Mouse (Mus musculus): Measurements from ENCODE around the gene Cdk6. TPM values are rescaled to one million over a fixed set of nuclear protein-coding genes. Genes with fewer than 3 reads are reported as not detected.
"Not testable (repeated sequence)": the region's sequence is repeated elsewhere in the genome, so short reads cannot be mapped to it uniquely, and the experiment has no call there.

Cdk6 gene
- polyA plus RNA-seq, 1 experiment = 30.9 TPM

DNA sequence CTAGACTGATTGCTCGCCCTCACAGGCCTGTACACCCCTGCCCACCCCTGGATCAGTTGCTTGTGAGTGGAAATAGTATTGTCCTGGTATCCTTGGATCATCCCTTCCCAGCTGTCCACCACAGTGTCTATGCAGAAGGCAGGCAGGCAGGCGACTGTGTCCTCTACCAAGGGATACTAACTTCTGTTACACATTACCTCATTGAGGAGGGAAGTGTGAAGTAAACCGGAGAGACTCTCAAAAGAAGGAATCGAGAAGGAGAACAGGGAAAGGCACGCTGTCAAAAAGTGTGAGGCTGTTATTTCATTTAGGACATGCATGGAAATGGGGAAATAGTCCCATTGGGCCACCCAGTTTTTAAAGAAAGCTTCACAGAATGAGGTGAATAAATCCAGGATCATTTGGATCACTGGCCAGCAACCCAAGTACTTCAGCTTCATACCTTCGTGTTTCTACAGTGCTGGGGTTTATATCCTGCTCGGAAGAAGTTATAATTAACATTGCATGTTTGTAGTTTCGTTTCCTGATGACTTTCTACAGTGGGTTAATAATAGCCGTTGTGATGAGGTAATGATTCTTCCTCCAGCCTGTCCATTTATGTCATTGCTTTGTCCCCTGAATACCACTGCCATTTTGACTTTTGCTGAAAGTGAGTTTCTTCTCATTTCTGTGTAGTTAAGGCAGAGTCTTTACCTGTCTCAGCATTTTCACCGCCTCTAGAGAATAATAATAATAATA is 79.0 kb downstream of the Cdk6 start:
- Histone ChIP-seq H3K79me3 (ENCODE audit: low read depth) (peaks cover 16% of the 10 kb centered on the region), H3K36me3 (ENCODE audit: control insufficient read depth, insufficient read depth) (peaks cover 10% of the 10 kb centered on the region), H3K4me3 (ENCODE audit: insufficient read depth, poor library complexity, severe bottlenecking) (no peak overlapping the region), H3ac (ENCODE audit: control insufficient read depth, insufficient read length, low read depth) (no peak overlapping the region), H3K79me2 (ENCODE audit: control insufficient read depth, insufficient read depth) (peaks cover 49% of the 10 kb centered on the region), H3K27me3 (ENCODE audit: control insufficient read depth, insufficient read depth, insufficient read length) (no peaks in the 10 kb centered on the region)
- TF ChIP-seq USF1 (IDR thresholded peaks at IDR 0.05; ENCODE audit: low read depth) (no peak), CEBPB (IDR thresholded peaks at IDR 0.05; ENCODE audit: low read depth) (no peak), CTCF (IDR thresholded peaks at IDR 0.05; ENCODE audit: control insufficient read depth, insufficient read depth, insufficient read length) (no peak), MAX (IDR thresholded peaks at IDR 0.05) (no peak), FOSL1 (IDR thresholded peaks at IDR 0.05; ENCODE audit: insufficient read depth, low read length, poor library complexity, severe bottlenecking) (no peak), MYOD1 (IDR thresholded peaks at IDR 0.05; ENCODE audit: control insufficient read depth, insufficient read length, low read depth) (no peak), MYOG (IDR thresholded peaks at IDR 0.05; ENCODE audit: control insufficient read depth, extremely low read depth, insufficient read length) (no peak)

DNA sequence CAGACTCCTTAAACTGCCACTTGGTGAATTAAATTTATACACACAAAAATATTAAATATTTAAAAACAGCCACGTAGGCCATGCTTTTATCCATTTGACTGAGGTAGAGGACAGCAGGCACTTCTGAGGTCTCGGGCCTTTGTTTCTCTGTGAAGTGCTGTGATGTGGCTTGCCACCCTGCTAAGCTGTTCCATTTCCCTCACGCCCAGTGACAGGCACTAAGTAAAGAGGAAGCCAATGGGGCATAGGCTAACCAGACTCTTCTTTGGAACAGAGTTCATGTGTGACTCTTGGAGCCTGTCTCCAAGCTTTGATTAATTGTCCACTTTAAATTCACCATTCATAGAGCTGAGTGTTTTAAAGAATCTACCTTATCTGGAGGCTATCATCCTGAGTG is 79.5 kb downstream of the Cdk6 start:
- TF ChIP-seq CTCF (IDR thresholded peaks at IDR 0.05; ENCODE audit: control insufficient read depth, insufficient read depth, insufficient read length) (no peak), MYOD1 (IDR thresholded peaks at IDR 0.05; ENCODE audit: control insufficient read depth, insufficient read length, low read depth) (no peak), MYOG (IDR thresholded peaks at IDR 0.05; ENCODE audit: control insufficient read depth, extremely low read depth, insufficient read length) (no peak), FOSL1 (IDR thresholded peaks at IDR 0.05; ENCODE audit: insufficient read depth, low read length, poor library complexity, severe bottlenecking) (no peak), MAX (IDR thresholded peaks at IDR 0.05) (no peak), USF1 (IDR thresholded peaks at IDR 0.05; ENCODE audit: low read depth) (no peak), CEBPB (IDR thresholded peaks at IDR 0.05; ENCODE audit: low read depth) (no peak)
- no peak overlapping the region for H3K4me3 ChIP-seq (ENCODE audit: insufficient read depth, poor library complexity, severe bottlenecking)
- peaks cover 14% of the 10 kb centered on the region for H3K79me3 ChIP-seq (ENCODE audit: low read depth)

DNA sequence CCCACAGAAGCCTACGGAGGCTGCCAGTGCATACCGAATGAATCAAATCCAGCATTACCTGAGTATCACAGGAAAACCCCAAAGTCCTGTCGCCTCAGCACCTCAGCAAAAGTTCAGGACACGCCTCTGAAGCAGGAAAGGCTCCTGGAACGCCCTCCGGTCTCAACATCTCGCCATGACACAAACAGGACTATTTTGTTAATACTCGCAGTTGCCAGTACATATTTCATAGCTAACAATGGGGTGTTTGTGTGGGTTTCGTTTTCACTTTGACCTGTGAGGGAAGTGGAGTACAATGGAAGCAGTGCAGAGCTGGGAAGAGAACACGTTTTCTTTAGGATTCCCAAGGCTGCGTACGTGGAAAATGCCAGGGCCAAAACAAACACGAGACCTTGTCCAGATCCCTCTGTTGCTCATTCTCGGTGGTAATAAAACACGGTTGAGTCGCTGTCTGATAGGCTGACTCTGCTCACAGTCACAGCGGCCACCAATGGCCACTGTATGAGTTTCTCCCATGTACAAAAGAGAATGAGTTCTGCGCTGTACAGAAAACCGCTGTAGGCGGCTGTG is 91.9 kb downstream of the Cdk6 start:
- Histone ChIP-seq H3K79me3 (ENCODE audit: low read depth) (peaks cover 14% of the 10 kb centered on the region), H3K36me3 (ENCODE audit: control insufficient read depth, insufficient read depth) (peaks cover 11% of the 10 kb centered on the region), H3K79me2 (ENCODE audit: control insufficient read depth, insufficient read depth) (peaks cover 15% of the 10 kb centered on the region)
- H3K4me3 ChIP-seq (ENCODE audit: insufficient read depth, poor library complexity, severe bottlenecking); H3ac ChIP-seq (ENCODE audit: control insufficient read depth, insufficient read length, low read depth); H3K27me3 ChIP-seq (ENCODE audit: control insufficient read depth, insufficient read depth, insufficient read length): not testable (repeated sequence)

More for the DNA sequence above, 79.5 kb downstream of the Cdk6 start:
- no peak overlapping the region for H3ac ChIP-seq (ENCODE audit: control insufficient read depth, insufficient read length, low read depth)
- peaks cover 46% of the 10 kb centered on the region for H3K79me2 ChIP-seq (ENCODE audit: control insufficient read depth, insufficient read depth)
- peaks cover 12% of the 10 kb centered on the region for H3K36me3 ChIP-seq (ENCODE audit: control insufficient read depth, insufficient read depth)
- H3K27me3 ChIP-seq (ENCODE audit: control insufficient read depth, insufficient read depth, insufficient read length) = no peaks in the 10 kb centered on the region

DNA sequence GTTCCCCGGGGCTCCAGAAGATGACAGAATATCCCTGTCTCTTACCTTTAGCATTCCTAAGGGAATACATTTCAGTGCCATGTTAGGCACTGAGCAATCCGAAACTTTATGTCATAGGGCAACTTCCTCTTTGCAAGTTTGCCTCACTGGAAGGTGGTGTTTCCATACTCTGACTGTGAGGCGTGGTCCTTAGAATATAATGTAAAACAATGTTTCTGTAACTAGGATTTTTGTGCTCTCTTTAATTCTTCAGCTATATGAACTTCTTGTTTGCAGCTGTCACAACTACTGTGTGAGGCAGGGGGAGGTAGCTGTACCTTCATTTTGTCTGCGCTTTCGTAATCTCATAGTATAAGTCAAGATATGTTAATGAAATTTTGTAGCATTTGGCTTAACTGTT is 92.8 kb downstream of the Cdk6 start:
- H3K36me3 ChIP-seq (ENCODE audit: control insufficient read depth, insufficient read depth); H3K4me3 ChIP-seq (ENCODE audit: insufficient read depth, poor library complexity, severe bottlenecking); H3K27me3 ChIP-seq (ENCODE audit: control insufficient read depth, insufficient read depth, insufficient read length); H3ac ChIP-seq (ENCODE audit: control insufficient read depth, insufficient read length, low read depth): not testable (repeated sequence)
- Histone ChIP-seq H3K79me2 (ENCODE audit: control insufficient read depth, insufficient read depth) (peaks cover 20% of the 10 kb centered on the region), H3K79me3 (ENCODE audit: low read depth) (peaks cover 14% of the 10 kb centered on the region)

DNA sequence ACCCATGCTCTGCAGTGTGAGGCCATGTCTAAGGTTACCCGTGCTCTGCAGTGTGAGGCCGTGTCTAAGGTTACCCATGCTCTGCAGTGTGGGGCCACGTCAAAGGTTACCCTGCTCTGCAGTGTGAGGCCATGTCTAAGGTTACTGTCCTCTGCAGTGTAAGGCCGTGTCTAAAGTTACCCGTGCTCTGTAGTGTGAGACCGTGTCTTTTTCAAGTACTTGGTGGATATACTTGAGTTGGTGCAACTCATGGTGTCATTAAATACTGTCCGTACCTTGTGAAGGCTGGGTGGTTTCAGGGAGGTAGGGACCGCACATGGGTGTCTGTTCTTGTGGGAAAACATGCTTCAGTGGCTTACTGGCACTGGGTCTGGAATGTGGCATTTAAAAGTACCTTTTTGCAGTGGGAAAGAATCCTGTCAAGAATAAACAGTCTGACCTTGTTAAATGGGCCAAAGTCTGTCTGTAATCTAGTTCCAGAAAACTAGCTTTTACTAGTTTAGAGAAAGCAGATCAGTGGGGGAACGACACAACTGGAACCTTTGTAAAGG is 97.2 kb downstream of the Cdk6 start:
- not testable (repeated sequence) for H3K27me3 ChIP-seq (ENCODE audit: control insufficient read depth, insufficient read depth, insufficient read length); H3K36me3 ChIP-seq (ENCODE audit: control insufficient read depth, insufficient read depth); H3K4me3 ChIP-seq (ENCODE audit: insufficient read depth, poor library complexity, severe bottlenecking); H3ac ChIP-seq (ENCODE audit: control insufficient read depth, insufficient read length, low read depth)
- Histone ChIP-seq H3K79me3 (ENCODE audit: low read depth) (peaks cover 12% of the 10 kb centered on the region), H3K79me2 (ENCODE audit: control insufficient read depth, insufficient read depth) (peaks cover 20% of the 10 kb centered on the region)

DNA sequence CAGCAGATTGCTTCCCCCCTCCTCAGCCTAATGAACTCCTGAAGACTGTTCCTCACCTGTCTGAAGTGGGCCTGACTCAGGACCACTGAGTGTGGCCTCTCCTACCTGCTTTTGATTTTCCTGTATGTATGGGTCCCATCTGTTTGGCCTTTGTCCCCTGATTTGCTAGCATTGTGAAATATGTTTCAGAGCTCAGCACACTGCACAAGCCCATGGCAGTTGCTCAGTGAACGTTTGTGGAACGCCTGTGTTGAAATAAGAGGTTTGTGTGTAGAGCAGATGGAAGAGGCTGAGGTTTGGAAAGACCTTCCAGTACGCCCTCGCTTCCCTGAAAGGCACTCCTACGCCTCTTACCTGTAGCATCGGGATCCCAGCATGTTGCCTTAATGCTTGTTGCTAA is 98.1 kb downstream of the Cdk6 start:
- not testable (repeated sequence) for H3ac ChIP-seq (ENCODE audit: control insufficient read depth, insufficient read length, low read depth); H3K27me3 ChIP-seq (ENCODE audit: control insufficient read depth, insufficient read depth, insufficient read length); H3K36me3 ChIP-seq (ENCODE audit: control insufficient read depth, insufficient read depth); H3K4me3 ChIP-seq (ENCODE audit: insufficient read depth, poor library complexity, severe bottlenecking)
- Histone ChIP-seq H3K79me2 (ENCODE audit: control insufficient read depth, insufficient read depth) (peaks cover 20% of the 10 kb centered on the region), H3K79me3 (ENCODE audit: low read depth) (peaks cover 12% of the 10 kb centered on the region)

DNA sequence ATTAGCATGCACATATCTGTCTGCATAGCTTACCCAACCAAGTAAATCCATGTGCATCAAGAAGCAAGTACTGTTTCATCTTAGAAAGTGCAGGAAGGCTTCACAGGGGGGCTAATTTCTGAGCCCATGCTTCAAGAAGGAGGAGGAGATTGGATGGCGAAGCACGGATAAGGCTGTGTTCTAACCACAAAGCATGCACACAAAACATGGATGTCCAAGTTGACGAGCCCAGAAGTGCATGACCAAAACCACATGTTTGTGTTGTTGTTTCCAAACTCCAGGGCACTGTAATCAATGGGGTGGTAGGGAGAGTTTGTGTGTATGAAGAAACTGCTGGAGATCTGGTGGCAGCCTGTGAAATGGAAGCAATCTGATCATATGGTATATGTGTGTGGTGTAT is 101.2 kb downstream of the Cdk6 start:
- not testable (repeated sequence) for H3K27me3 ChIP-seq (ENCODE audit: control insufficient read depth, insufficient read depth, insufficient read length); H3ac ChIP-seq (ENCODE audit: control insufficient read depth, insufficient read length, low read depth); H3K4me3 ChIP-seq (ENCODE audit: insufficient read depth, poor library complexity, severe bottlenecking); H3K79me3 ChIP-seq (ENCODE audit: low read depth); H3K36me3 ChIP-seq (ENCODE audit: control insufficient read depth, insufficient read depth)
- H3K79me2 ChIP-seq (ENCODE audit: control insufficient read depth, insufficient read depth) = peaks cover 12% of the 10 kb centered on the region

DNA sequence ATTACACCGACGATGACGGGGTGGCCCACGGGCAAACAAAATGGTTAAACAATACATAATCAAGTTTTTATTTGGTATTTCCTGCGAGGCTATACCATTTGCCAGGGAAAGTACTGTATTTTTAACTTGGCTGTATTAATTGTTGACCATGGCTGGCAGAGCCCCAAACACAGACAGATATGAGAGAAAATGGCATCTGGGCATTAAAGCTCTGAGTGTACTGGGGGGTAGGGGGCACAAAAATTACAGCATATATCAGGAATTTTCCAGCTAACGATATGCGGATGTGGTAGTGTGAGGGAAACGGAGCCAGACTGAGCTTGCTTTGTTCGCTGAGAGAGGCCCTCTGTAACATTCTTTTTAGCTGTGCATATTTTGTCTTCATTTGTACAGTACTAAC is 109.9 kb downstream of the Cdk6 start:
- H3K79me2 ChIP-seq (ENCODE audit: control insufficient read depth, insufficient read depth) = peaks cover 13% of the 10 kb centered on the region
- H3K4me3 ChIP-seq (ENCODE audit: insufficient read depth, poor library complexity, severe bottlenecking); H3K27me3 ChIP-seq (ENCODE audit: control insufficient read depth, insufficient read depth, insufficient read length); H3K79me3 ChIP-seq (ENCODE audit: low read depth); H3ac ChIP-seq (ENCODE audit: control insufficient read depth, insufficient read length, low read depth); H3K36me3 ChIP-seq (ENCODE audit: control insufficient read depth, insufficient read depth): not testable (repeated sequence)

DNA sequence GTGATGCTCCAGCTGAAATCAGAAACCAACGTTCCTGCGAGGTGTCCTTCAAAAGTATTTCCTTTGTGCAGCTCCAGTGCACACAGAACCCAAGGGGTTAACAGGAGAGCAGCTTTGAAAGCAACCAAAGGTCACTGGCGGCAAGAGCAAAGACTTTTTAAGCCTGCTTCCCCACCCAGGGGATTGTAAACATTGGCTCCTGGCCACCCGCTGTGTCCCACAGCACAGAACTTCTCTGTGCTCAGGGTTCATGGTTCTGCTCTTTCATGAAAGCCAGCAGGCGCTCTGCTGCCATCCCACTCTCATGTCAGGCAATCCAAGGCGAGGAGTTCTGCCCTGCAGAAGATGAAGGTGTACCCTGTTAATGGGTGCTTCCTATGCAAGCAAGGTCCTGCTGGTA is 112.7 kb downstream of the Cdk6 start:
- not testable (repeated sequence) for H3ac ChIP-seq (ENCODE audit: control insufficient read depth, insufficient read length, low read depth); H3K27me3 ChIP-seq (ENCODE audit: control insufficient read depth, insufficient read depth, insufficient read length)
- H3K79me2 ChIP-seq (ENCODE audit: control insufficient read depth, insufficient read depth) = peaks cover 13% of the 10 kb centered on the region

More for the DNA sequence above, 112.7 kb downstream of the Cdk6 start:
- H3K79me3 ChIP-seq (ENCODE audit: low read depth); H3K4me3 ChIP-seq (ENCODE audit: insufficient read depth, poor library complexity, severe bottlenecking); H3K36me3 ChIP-seq (ENCODE audit: control insufficient read depth, insufficient read depth): not testable (repeated sequence)
